Mouse (Mus musculus) limb, embryonic 15.5 days (tissue): ENCODE measurements around the gene Prkaa2. TPM values are rescaled to one million over a fixed set of nuclear protein-coding genes. Genes with fewer than 3 reads are reported as not detected.
A peak's percentile ranks its signal among the peaks of the same experiment; 100 is the strongest.

ENCODE experiments used
- ATAC-seq: fragments of 200-750 bp; cut with Nextera tagmentation; 2 replicates; pipeline ENCODE4 v1.8.0; 2017; ENCODE audit warnings: low read depth, moderate TSS enrichment; ENCODE audit not compliant: insufficient number of reproducible peaks, low FRiP score, low TSS enrichment
- H3K27ac ChIP-seq: fragments of 300-500 bp; sonication (generic); 2 replicates; pipeline ENCODE4 v1.5.1; 2015; ENCODE audit warnings: moderate library complexity, mild to moderate bottlenecking, inconsistent platforms
- H3K27me3 ChIP-seq: fragments of 300-500 bp; sonication (generic); 2 replicates; pipeline ENCODE4 v1.6.1; 2015; ENCODE audit warnings: inconsistent platforms
- H3K36me3 ChIP-seq: fragments of 300-500 bp; sonication (generic); 2 replicates; pipeline ENCODE4 v1.6.1; 2015; ENCODE audit warnings: inconsistent platforms
- H3K4me1 ChIP-seq: fragments of 300-500 bp; sonication (generic); 2 replicates; pipeline ENCODE4 v1.6.1; 2015; ENCODE audit warnings: inconsistent platforms
- H3K4me2 ChIP-seq: fragments of 300-500 bp; sonication (generic); 2 replicates; pipeline ENCODE4 v1.6.1; 2015; ENCODE audit warnings: mild to moderate bottlenecking, inconsistent platforms
- H3K4me3 ChIP-seq: fragments of 300-500 bp; sonication (generic); 2 replicates; pipeline ENCODE4 v1.5.1; 2015; ENCODE audit warnings: mild to moderate bottlenecking, inconsistent platforms
- H3K9ac ChIP-seq: fragments of 300-500 bp; sonication (generic); 2 replicates; pipeline ENCODE4 v1.6.1; 2015; ENCODE audit warnings: inconsistent platforms
- H3K9me3 ChIP-seq: fragments of 300-500 bp; sonication (generic); 2 replicates; pipeline ENCODE4 v1.6.1; 2016; ENCODE audit warnings: inconsistent platforms
- WGBS: fragments of 180-500 bp; shearing (Covaris S2); methylation state at CpG from one replicate; pipeline ENCODE4 v1.1.7; 2015; 5-methylcytosine and 5-hydroxymethylcytosine counted together
- polyA plus RNA-seq: library from polyadenylated mRNA; unstranded; fragments of >200 nt; fragmentation: Nextera tagmentation; extraction: Ambion mirVana; gene quantifications from 2 replicates; pipeline ENCODE4 v1.2.1, GENCODE M21; 2015

Gene Prkaa2
- polyA plus RNA-seq, 1 experiment from 2014 or later = 1.2 TPM

DNA sequence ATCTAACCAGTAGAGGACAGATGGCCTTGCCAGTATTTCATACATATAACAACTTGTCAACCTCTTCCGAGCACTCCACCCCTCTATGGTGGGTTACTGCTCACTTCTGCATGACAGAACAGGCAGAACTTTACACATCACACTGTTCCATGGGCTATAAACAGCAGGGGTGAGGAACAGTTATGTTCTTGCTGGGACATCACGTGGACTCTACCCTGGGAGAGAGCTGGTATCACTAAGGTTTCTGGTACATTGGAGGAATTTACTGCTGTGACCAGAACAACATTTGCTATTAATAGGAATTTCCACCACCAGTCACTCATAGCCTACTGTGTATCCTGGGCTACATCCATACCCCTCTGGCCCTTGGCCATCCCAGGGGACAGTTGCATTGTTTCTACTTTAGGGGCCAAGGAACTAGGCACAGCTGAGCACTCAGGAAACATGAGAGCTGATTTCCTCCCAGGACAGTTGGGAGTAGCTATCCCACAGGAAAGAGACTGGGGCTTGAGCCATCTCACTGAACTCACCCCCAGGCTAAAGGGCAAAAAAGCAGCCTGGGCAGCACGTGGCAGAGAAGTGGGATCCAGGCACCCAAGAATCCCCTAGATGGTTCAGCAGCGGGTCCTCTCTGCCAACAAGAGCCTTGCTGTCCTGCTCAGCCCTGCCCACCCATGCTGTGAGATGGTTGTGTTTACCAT lies 23.8 kb upstream of the Prkaa2 start:
- Histone ChIP-seq H3K9ac (no peak overlapping the region), H3K36me3 (no peaks in the 10 kb centered on the region), H3K27me3 (no peaks in the 10 kb centered on the region), H3K4me1 (0 out of 2 replicates have a peak, but pooled peaks cover 5% of the 10 kb centered on the region), H3K27ac (no peak overlapping the region), H3K9me3 (no peaks in the 10 kb centered on the region), H3K4me3 (no peak overlapping the region), H3K4me2 (no peak overlapping the region)
- WGBS = 70% methylated on average over 4 of the region's 4 CpGs
- ATAC-seq = no peak

- H3K36me3 ChIP-seq = no peaks in the 10 kb centered on the region
- no peaks in the 10 kb centered on the region for H3K9me3 ChIP-seq
- ATAC-seq = no peak
- 68% methylated on average over 9 of the region's 9 CpGs for WGBS
- no peak overlapping the region for H3K4me3 ChIP-seq
- H3K4me1 ChIP-seq = 0 out of 2 replicates have a peak, but pooled peaks cover 5% of the 10 kb centered on the region
- H3K27me3 ChIP-seq = no peaks in the 10 kb centered on the region
- H3K27ac ChIP-seq = no peak overlapping the region
- H3K9ac ChIP-seq = no peak overlapping the region
- no peak overlapping the region for H3K4me2 ChIP-seq
Observed at GRCm38 (mm10) chr4:105131756-105132314, 22.1 kb upstream of the Prkaa2 start.

DNA sequence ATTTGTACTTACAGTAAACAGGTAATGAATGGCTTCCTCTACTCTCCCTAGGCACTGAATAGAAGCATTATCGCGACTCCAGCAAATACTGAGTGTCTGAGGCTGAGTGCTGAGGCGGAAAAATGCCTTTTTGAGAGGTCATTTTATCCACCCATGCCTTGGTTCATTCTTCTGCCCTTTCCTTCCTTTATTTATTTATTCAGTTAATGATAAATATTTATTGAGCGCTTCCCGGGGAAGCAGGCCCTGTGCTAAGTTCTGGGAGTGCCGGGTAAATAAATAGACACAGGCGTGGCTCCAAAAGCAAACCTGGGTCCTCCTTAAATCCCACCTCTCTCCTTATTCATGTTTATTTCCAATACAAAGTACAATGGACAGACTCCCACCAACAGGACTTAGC lies 19.5 kb upstream of the Prkaa2 start:
- Histone ChIP-seq H3K9ac (no peak overlapping the region), H3K9me3 (no peaks in the 10 kb centered on the region), H3K4me3 (no peak overlapping the region), H3K4me2 (no peak overlapping the region), H3K27ac (no peak overlapping the region), H3K27me3 (no peaks in the 10 kb centered on the region), H3K36me3 (no peaks in the 10 kb centered on the region), H3K4me1 (0 out of 2 replicates have a peak, but pooled peaks cover 5% of the 10 kb centered on the region)
- ATAC-seq = no peak
- 66% methylated on average over 7 of the region's 7 CpGs for WGBS

- Histone ChIP-seq H3K36me3 (no peaks in the 10 kb centered on the region), H3K4me2 (no peak overlapping the region), H3K27me3 (no peaks in the 10 kb centered on the region), H3K9me3 (no peaks in the 10 kb centered on the region), H3K27ac (no peak overlapping the region), H3K4me1 (no peaks in the 10 kb centered on the region), H3K9ac (no peak overlapping the region), H3K4me3 (no peak overlapping the region)
- WGBS = 48% methylated on average over 8 of the region's 8 CpGs
- no peak for ATAC-seq
Observed at GRCm38 (mm10) chr4:105122429-105122828, 12.7 kb upstream of the Prkaa2 start.

DNA sequence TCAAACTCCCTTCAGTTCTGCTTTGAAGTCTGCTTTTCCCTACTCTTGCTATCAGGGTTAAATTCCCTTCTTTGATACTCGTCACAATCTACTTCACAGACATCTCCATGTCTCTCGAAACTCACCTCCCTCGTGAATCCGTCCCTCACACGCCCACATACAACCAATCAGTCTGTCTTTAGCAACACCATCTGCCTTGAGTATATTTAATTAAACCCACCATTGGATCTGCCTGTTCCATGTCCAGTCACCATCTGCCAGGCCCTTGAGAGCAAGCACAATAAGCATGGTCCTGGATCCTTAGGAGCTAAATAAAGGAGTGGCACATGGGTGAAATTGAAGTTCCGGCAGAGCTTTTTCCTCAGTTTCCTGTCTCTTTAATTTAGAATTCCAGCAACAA lies 11.4 kb upstream of the Prkaa2 start:
- Histone ChIP-seq H3K4me2 (no peak overlapping the region), H3K36me3 (no peaks in the 10 kb centered on the region), H3K9ac (no peak overlapping the region), H3K27ac (no peak overlapping the region), H3K4me1 (no peaks in the 10 kb centered on the region), H3K27me3 (no peaks in the 10 kb centered on the region), H3K9me3 (no peaks in the 10 kb centered on the region), H3K4me3 (no peak overlapping the region)
- no peak for ATAC-seq
- 83% methylated on average over 6 of the region's 6 CpGs for WGBS

- H3K4me2 ChIP-seq = no peak overlapping the region
- no peak overlapping the region for H3K27ac ChIP-seq
- peaks cover 15% of the 10 kb centered on the region for H3K4me1 ChIP-seq
- no peaks in the 10 kb centered on the region for H3K9me3 ChIP-seq
- H3K36me3 ChIP-seq = no peaks in the 10 kb centered on the region
- H3K9ac ChIP-seq = no peak overlapping the region
- peaks cover 8% of the 10 kb centered on the region; the same call in 1 of the 2 replicates for H3K27me3 ChIP-seq
- ATAC-seq = no peak
- WGBS = 75% methylated on average over 3 of the region's 3 CpGs
- H3K4me3 ChIP-seq = no peak overlapping the region
Observed at GRCm38 (mm10) chr4:105113468-105113867, 3.8 kb upstream of the Prkaa2 start.

DNA sequence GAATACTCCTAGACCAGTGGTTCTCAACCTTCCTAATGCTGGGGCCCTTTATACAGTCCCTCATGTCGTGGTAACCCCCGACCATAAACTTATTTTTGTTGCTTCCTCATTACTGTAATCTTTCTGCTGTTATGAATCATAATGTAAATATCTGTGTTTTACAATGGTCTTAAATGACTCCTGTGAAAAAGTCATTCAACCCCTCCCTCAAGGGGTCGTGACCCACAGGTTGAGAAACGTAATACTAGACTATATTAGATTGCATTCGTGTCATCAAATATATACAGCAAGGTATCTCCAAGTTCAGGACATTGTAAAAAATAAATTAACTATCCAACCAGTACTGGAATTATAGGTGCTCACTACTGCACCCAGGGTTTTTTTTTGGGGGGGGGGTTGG lies 3.4 kb upstream of the Prkaa2 start:
- Histone ChIP-seq H3K9ac (no peak overlapping the region), H3K4me1 (peaks cover 15% of the 10 kb centered on the region), H3K4me2 (no peak overlapping the region), H3K27ac (no peak overlapping the region), H3K4me3 (no peak overlapping the region), H3K36me3 (no peaks in the 10 kb centered on the region), H3K27me3 (peaks cover 12% of the 10 kb centered on the region; the same call in 1 of the 2 replicates), H3K9me3 (no peaks in the 10 kb centered on the region)
- WGBS = 76% methylated on average over 5 of the region's 5 CpGs
- no peak for ATAC-seq

- Histone ChIP-seq H3K4me1 (peaks cover 15% of the 10 kb centered on the region), H3K27ac (no peak overlapping the region), H3K36me3 (no peaks in the 10 kb centered on the region), H3K9ac (no peak overlapping the region), H3K27me3 (peaks cover 14% of the 10 kb centered on the region; the same call in 1 of the 2 replicates), H3K9me3 (no peaks in the 10 kb centered on the region), H3K4me2 (no peak overlapping the region), H3K4me3 (no peak overlapping the region)
- no peak for ATAC-seq
- WGBS = 69% methylated on average over 11 of the region's 11 CpGs
Observed at GRCm38 (mm10) chr4:105111770-105112169, 2.1 kb upstream of the Prkaa2 start.

DNA sequence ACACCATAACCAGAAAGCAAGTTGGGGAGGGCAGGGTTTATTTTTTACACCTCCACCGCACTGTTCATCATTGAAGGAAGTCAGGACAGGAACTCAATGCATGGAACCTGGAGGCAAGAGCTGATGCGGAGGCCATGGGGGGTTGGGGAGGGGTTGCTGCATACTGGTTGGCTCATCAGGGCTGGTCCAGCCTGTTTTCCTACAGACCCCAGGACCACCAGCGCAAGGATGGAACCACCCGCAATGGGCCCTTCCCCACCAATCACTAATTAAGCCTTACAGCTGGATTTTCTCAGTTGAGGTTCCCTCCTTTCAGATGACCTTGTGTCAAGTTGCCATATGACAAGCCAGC lies 970 bp upstream of the Prkaa2 start:
- no peaks in the 10 kb centered on the region for H3K36me3 ChIP-seq
- H3K4me3 ChIP-seq = peak overlapping the region; percentile 68; the same call in 1 of the 2 replicates
- peaks cover 14% of the 10 kb centered on the region; the same call in 1 of the 2 replicates for H3K27me3 ChIP-seq
- 60% methylated on average over 4 of the region's 4 CpGs for WGBS
- peaks cover 15% of the 10 kb centered on the region for H3K4me1 ChIP-seq
- H3K9ac ChIP-seq = no peak overlapping the region
- no peak overlapping the region for H3K27ac ChIP-seq
- H3K9me3 ChIP-seq = no peaks in the 10 kb centered on the region
- no peak for ATAC-seq
- H3K4me2 ChIP-seq = peak overlapping the region; percentile 97; the same call in 1 of the 2 replicates

DNA sequence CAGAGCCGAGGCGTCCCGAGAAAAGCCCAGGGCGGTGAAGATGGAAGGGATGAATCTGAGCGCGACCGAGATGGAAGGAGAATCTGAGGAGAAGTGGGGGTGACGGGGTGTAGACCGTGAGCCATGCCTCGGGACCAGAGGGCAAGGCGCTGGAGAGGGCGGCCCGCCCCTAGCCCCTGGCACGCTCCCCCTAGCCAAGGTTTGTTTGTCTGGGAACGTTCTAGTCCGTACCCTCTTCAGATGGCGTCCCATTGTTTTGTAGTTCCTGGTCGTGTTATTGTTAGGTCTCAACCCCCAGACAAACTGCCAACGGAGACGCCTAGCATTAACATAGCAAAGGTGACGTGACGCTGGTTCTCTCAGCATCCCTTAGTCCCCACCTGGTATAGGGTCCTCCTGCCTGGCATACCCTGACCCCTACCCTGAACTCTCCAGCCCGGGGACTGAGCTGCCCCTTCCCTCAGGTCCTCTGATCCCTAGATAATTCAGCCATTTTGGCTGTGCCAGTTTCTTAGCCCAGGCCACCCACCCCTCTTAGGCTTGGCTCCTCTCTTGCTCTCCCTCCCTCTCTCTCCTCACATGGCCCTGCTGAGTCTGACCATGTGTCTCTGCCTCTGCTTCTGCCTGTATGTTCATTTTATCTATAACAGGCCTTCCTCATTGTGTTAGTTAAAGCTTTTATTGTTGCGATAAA lies 447 bp upstream of the Prkaa2 start:
- WGBS = 3% methylated on average over 24 of the region's 24 CpGs
- Histone ChIP-seq H3K36me3 (no peaks in the 10 kb centered on the region), H3K27me3 (peaks cover 14% of the 10 kb centered on the region; the same call in 1 of the 2 replicates), H3K9me3 (no peaks in the 10 kb centered on the region), H3K4me2 (peak overlapping the region; percentile 97), H3K9ac (peak overlapping the region; percentile 61), H3K27ac (no peak overlapping the region), H3K4me1 (peaks cover 15% of the 10 kb centered on the region), H3K4me3 (peak overlapping the region; percentile 68)
- ATAC-seq = peak; percentile 35; the same call in 1 of the 2 replicates

GRCm38 (mm10) chr4:105108641-105109198 lies 970 bp downstream of the Prkaa2 start:
- no peak for ATAC-seq
- H3K36me3 ChIP-seq = no peaks in the 10 kb centered on the region
- H3K4me3 ChIP-seq = peak overlapping the region; percentile 68
- H3K9ac ChIP-seq = no peak overlapping the region
- WGBS = 22% methylated on average over 5 of the region's 5 CpGs
- peaks cover 15% of the 10 kb centered on the region for H3K4me1 ChIP-seq
- no peak overlapping the region for H3K27ac ChIP-seq
- peaks cover 14% of the 10 kb centered on the region; the same call in 1 of the 2 replicates for H3K27me3 ChIP-seq
- H3K4me2 ChIP-seq = peak overlapping the region; percentile 97
- H3K9me3 ChIP-seq = no peaks in the 10 kb centered on the region
